Comparison of ENCODE assay signal across 17 mouse cellular contexts in genomic region chr16:33939133-33939531, GRCm38 (mm10). TPM values are rescaled to one million over a fixed set of nuclear protein-coding genes. Genes with fewer than 3 reads are reported as not detected.
DNase-seq lines count a peak whose midpoint lies in the region; ATAC-seq lines count a peak whose summit lies in the region.
"Had no signal": no experiment of that assay in that cellular context is flagged by ENCODE, and none has a peak within 500 bp of the region (broad histone marks: within the 10 kb centered on the region; RNA-seq: fewer than 3 reads in every experiment).

No protein-coding gene starts in this region.

- no peaks in the 10 kb centered on the region for H3K27me3 ChIP-seq in heart, embryonic 10.5 days (ENCODE audit: insufficient read depth, poor library complexity, severe bottlenecking)
- peaks cover 15% of the 10 kb centered on the region; the same call in 1 of the 2 replicates for H3K27me3 ChIP-seq in lung, embryonic 15.5 days
- H3K27me3 ChIP-seq in heart, embryonic 14.5 days (ENCODE audit: control insufficient read depth, insufficient read depth, low read length) = no peaks in the 10 kb centered on the region
- H3K27me3 ChIP-seq: intestine, embryonic 15.5 days; limb, embryonic 15.5 days had no signal

- no peak overlapping the region for H3K9ac ChIP-seq in lung, embryonic 15.5 days
- H3K9ac ChIP-seq in heart, embryonic 14.5 days (ENCODE audit: low read length) = peak overlapping the region; percentile 45
- H3K9ac ChIP-seq: intestine, embryonic 15.5 days; limb, embryonic 15.5 days had no signal

- H3K27ac ChIP-seq in heart, embryonic 10.5 days = peak overlapping the region; percentile 85
- 0 out of 2 replicates have a peak overlapping the region, but pooled peaks have one; percentile 2 for H3K27ac ChIP-seq in lung, embryonic 15.5 days
- H3K27ac ChIP-seq in heart, embryonic 14.5 days (replicated peaks in 1 of 2; ENCODE audit: control insufficient read depth in 1 of 2, insufficient read depth in 1 of 2, low read depth in 2 of 2, low read length in 2 of 2) = peak overlapping the region; percentile 77 to 92
- H3K27ac ChIP-seq in macrophage = peak overlapping the region; percentile 95
- H3K27ac ChIP-seq: intestine, embryonic 15.5 days; left cerebral cortex, adult 2 months; limb, embryonic 15.5 days; midbrain, embryonic 10.5 days had no signal

- peaks cover 25% of the 10 kb centered on the region; the same call in 1 of the 2 replicates for H3K79me2 ChIP-seq in macrophage (ENCODE audit: inconsistent target)

- H3K4me2 ChIP-seq in lung, embryonic 15.5 days = no peak overlapping the region
- H3K4me2 ChIP-seq in heart, embryonic 14.5 days (ENCODE audit: low read length) = no peak overlapping the region
- H3K4me2 ChIP-seq: intestine, embryonic 15.5 days; limb, embryonic 15.5 days had no signal

- no peak for ATAC-seq in lung, embryonic 15.5 days (ENCODE audit: borderline replicate concordance, extremely low read depth, low FRiP score, low TSS enrichment)
- ATAC-seq in heart, embryonic 14.5 days (ENCODE audit: insufficient number of reproducible peaks, insufficient read depth, low FRiP score, low read depth) = no peak
- ATAC-seq: activated CD4-positive, CD25-positive, alpha-beta regulatory T cell, adult 4 months; CD4-positive, CD25-positive, alpha-beta regulatory T cell, adult 4 months; forebrain, embryonic 14.5 days; intestine, embryonic 15.5 days; lung, postnatal 0 days had no signal

- no peak overlapping the region for H3K4me3 ChIP-seq in heart, embryonic 10.5 days
- H3K4me3 ChIP-seq in lung, embryonic 15.5 days = no peak overlapping the region
- H3K4me3 ChIP-seq in heart, embryonic 14.5 days (ENCODE audit: control insufficient read depth in 1 of 2, insufficient read depth in 1 of 2, low read depth in 1 of 2, low read length in 2 of 2) = no peak overlapping the region
- H3K4me3 ChIP-seq in macrophage (ENCODE audit: inconsistent target) = no peak overlapping the region
- H3K4me3 ChIP-seq: intestine, embryonic 15.5 days; left cerebral cortex, adult 2 months; limb, embryonic 15.5 days; midbrain, embryonic 10.5 days had no signal

- H3K36me3 ChIP-seq in heart, embryonic 10.5 days = no peaks in the 10 kb centered on the region
- H3K36me3 ChIP-seq in lung, embryonic 15.5 days = no peaks in the 10 kb centered on the region
- no peaks in the 10 kb centered on the region for H3K36me3 ChIP-seq in heart, embryonic 14.5 days (ENCODE audit: control insufficient read depth, insufficient read depth, low read length)
- peaks cover 19% of the 10 kb centered on the region; the same call in 1 of the 2 replicates for H3K36me3 ChIP-seq in macrophage (ENCODE audit: inconsistent target)
- H3K36me3 ChIP-seq: intestine, embryonic 15.5 days; midbrain, embryonic 10.5 days had no signal

- WGBS in heart, embryonic 10.5 days = 68% methylated on average over 2 of the region's 2 CpGs
- 73% methylated on average over 2 of the region's 2 CpGs for WGBS in lung, embryonic 15.5 days
- WGBS in heart, embryonic 14.5 days = 47% methylated on average over 2 of the region's 2 CpGs
- WGBS in macrophage (ENCODE audit: missing documents) = 79% methylated on average over 2 of the region's 2 CpGs

- H3K4me1 ChIP-seq in heart, embryonic 10.5 days = peaks cover 72% of the 10 kb centered on the region
- peaks cover 90% of the 10 kb centered on the region for H3K4me1 ChIP-seq in lung, embryonic 15.5 days
- peaks cover 71 to 86% of the 10 kb centered on the region in 2 experiments for H3K4me1 ChIP-seq in heart, embryonic 14.5 days (ENCODE audit: control insufficient read depth in 2 of 2, insufficient read depth in 2 of 2, low read length in 2 of 2)

- DNase-seq in heart, embryonic 10.5 days (ENCODE audit: low spot score) = no peak
- no peak for DNase-seq in heart, adult 8-10 months (ENCODE audit: low spot score)
- DNase-seq in lung, postnatal 4 days = no peak
- DNase-seq in gastrocnemius, adult 18-20 months (ENCODE audit: low spot score) = no peak
- DNase-seq: cerebellum, adult 8-10 months; thymus, postnatal 25 days had no signal

- no peaks in the 10 kb centered on the region for H3K9me3 ChIP-seq in heart, embryonic 10.5 days
- no peaks in the 10 kb centered on the region for H3K9me3 ChIP-seq in lung, embryonic 15.5 days
- no peaks in the 10 kb centered on the region for H3K9me3 ChIP-seq in heart, embryonic 14.5 days (ENCODE audit: control insufficient read depth, low read length)
- H3K9me3 ChIP-seq: intestine, embryonic 15.5 days; limb, embryonic 15.5 days; midbrain, embryonic 10.5 days had no signal

RNA-seq across cellular contexts. Expression of gene Umps, which starts 27.7 kb away (rescaled TPM):
- polyA plus RNA-seq in heart, embryonic 10.5 days (2016; fragmentation: Nextera tagmentation; extraction: Ambion mirVana) = 52.2 and 76.3 TPM in 2 replicates
- total RNA-seq in heart, adult 8-10 months (2022) = 1 to 10 TPM; 7.9 to 9.1 (median 8.3) TPM
- 56.0 and 58.9 TPM in 2 replicates for polyA plus RNA-seq in lung, embryonic 15.5 days (2015; fragmentation: Nextera tagmentation; extraction: Ambion mirVana)
- polyA plus RNA-seq in heart, embryonic 14.5 days (2014; fragmentation: Nextera tagmentation; extraction: Ambion mirVana) = 26.9 and 29.7 TPM in 2 replicates
- total RNA-seq in macrophage (2018; cell fraction: chromatin; rRNA removed) = 10 to 100 TPM in 2 of 26 experiments, 1 to 10 TPM in 20, under 1 TPM in 4; 0.51 to 13.5 (median 3.7) TPM
- 10 to 100 TPM in 19 of 26 experiments, 1 to 10 TPM in 7; 6.9 to 17.3 (median 12.8) TPM for total RNA-seq in macrophage (2018; cell fraction: cytosol; rRNA removed)
- total RNA-seq in macrophage (2018; cell fraction: nucleus; rRNA removed) = 10 to 100 TPM in 4 of 26 experiments, 1 to 10 TPM in 22; 2.0 to 17.8 (median 4.3) TPM
- 11.6 to 23.0 TPM (median 12.1 TPM) in 3 replicates for polyA plus RNA-seq in macrophage (2018)
- 1 to 10 TPM; 5.8 to 6.8 TPM for total RNA-seq in gastrocnemius, adult 18-20 months (2021)

Comparison
In these comparisons a context has a peak if more than half of its experiments do, and no peak if none do; other contexts are left out.
1. H3K27ac ChIP-seq: peak in every context shown above with its lines; median percentile 95 in macrophage; 85 in heart, embryonic 10.5 days; 84 in heart, embryonic 14.5 days; 2 in lung, embryonic 15.5 days.